Mouse (Mus musculus): ENCODE measurements around the gene Ctc1. TPM values are rescaled to one million over a fixed set of nuclear protein-coding genes. Genes with fewer than 3 reads are reported as not detected.

The Ctc1 gene
- polyA plus RNA-seq, 1 experiment from 2014 or later: 94.0 TPM

DNA sequence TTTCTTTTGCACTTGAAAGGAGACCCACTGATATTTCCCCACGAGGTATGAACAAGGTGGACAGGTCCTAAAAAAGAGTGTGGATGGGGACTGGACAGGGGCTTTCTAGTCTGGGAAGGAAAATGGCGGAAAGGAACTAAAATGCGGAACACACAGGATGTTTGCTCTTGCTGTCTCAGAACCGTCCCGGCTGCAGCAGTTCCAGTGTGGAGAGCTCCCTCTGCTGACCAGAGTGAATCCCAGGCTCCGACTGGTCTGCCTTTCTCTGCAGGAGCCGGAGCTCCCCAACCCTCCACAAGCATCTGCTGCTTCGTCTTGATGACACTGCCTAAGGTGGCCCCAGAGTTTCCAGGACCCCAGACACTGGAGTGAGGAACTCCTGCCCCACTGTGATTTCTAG, 20.1 kb downstream of the Ctc1 start:
- peak; percentile 91 for DNase-seq (ENCODE audit: low spot score)
- 0 out of 2 replicates have a peak, but pooled peaks have one; percentile 1 for ATAC-seq (replicated peaks; ENCODE audit: low FRiP score)
- Histone ChIP-seq H3K9ac (ENCODE audit: low read length) (peak overlapping the region; percentile 46), H3K27me3 (ENCODE audit: control insufficient read depth, insufficient read depth, low read length) (no peaks in the 10 kb centered on the region), H3K27ac (ENCODE audit: low read depth, low read length) (peak overlapping the region; percentile 57), H3K9me3 (ENCODE audit: control insufficient read depth, low read length) (no peaks in the 10 kb centered on the region), H3K4me3 (ENCODE audit: low read depth, low read length) (peak overlapping the region; percentile 57; the same call in 1 of the 2 replicates), H3K4me1 (replicated peaks; ENCODE audit: control insufficient read depth, insufficient read depth, low read length) (peaks cover 17% of the 10 kb centered on the region), H3K4me2 (ENCODE audit: low read depth, low read length, severe bottlenecking) (peak overlapping the region; percentile 56; the same call in 1 of the 2 replicates), H3K36me3 (ENCODE audit: control insufficient read depth, insufficient read depth, low read length) (peaks cover 14% of the 10 kb centered on the region; the same call in 1 of the 2 replicates)
- WGBS: 5% methylated on average over 8 of the region's 8 CpGs

GRCm38 (mm10) chr11:69036486-69037230, 20.9 kb downstream of the Ctc1 start:
- Histone ChIP-seq H3K4me1 (replicated peaks; ENCODE audit: control insufficient read depth, insufficient read depth, low read length) (peaks cover 17% of the 10 kb centered on the region), H3K4me3 (ENCODE audit: low read depth, low read length) (peak overlapping the region; percentile 57), H3K4me2 (ENCODE audit: low read depth, low read length, severe bottlenecking) (peak overlapping the region; percentile 56), H3K9me3 (ENCODE audit: control insufficient read depth, low read length) (no peaks in the 10 kb centered on the region), H3K27ac (ENCODE audit: low read depth, low read length) (peak overlapping the region; percentile 68; the same call in 1 of the 2 replicates), H3K27me3 (ENCODE audit: control insufficient read depth, insufficient read depth, low read length) (no peaks in the 10 kb centered on the region), H3K36me3 (ENCODE audit: control insufficient read depth, insufficient read depth, low read length) (peaks cover 11% of the 10 kb centered on the region; the same call in 1 of the 2 replicates), H3K9ac (ENCODE audit: low read length) (peak overlapping the region; percentile 68)
- peak; percentile 93 for DNase-seq (ENCODE audit: low spot score)
- WGBS: 8% methylated on average over 20 of the region's 20 CpGs
- no peak for ATAC-seq (replicated peaks; ENCODE audit: low FRiP score)

DNA sequence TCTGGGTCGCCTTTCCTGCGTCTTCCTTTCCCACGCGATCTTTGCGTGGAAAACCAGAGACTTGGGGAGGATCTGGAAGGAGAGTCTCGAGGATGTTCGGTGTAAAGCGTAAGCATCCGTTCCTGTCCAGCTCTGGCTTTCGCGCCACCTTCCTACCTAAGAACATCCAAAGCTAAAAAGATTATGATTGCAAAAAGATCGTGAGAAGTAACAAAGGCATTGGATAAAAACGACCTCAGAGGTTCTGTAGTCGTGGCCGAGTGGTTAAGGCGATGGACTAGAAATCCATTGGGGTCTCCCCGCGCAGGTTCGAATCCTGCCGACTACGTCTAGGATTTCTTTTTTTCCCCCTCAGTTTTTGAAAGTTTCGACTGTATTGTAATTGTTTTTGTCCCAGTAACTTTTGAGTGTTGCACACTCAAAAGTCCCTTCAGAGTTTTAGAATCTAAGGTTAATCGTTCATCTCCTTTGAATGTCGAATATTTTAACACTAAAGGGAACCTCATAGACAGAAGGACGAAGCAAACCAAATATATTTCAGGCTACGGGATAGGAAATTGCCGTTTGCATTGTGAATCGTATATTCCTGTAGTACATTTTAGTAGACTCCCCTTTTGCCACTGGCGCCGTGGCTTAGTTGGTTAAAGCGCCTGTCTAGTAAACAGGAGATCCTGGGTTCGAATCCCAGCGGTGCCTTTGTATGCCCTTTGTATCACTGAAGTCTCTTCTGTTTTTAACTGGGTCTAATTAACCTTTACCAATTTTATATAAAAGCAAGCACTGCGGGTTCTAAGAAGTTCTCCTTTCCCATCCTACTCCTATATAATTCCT, 21.7 kb downstream of the Ctc1 start:
- peak overlapping the region; percentile 57 for H3K4me3 ChIP-seq (ENCODE audit: low read depth, low read length)
- H3K9me3 ChIP-seq (ENCODE audit: control insufficient read depth, low read length): no peaks in the 10 kb centered on the region
- peak overlapping the region; percentile 68 for H3K9ac ChIP-seq (ENCODE audit: low read length)
- peaks cover 17% of the 10 kb centered on the region for H3K4me1 ChIP-seq (replicated peaks; ENCODE audit: control insufficient read depth, insufficient read depth, low read length)
- peak overlapping the region; percentile 56 for H3K4me2 ChIP-seq (ENCODE audit: low read depth, low read length, severe bottlenecking)
- no peaks in the 10 kb centered on the region for H3K27me3 ChIP-seq (ENCODE audit: control insufficient read depth, insufficient read depth, low read length)
- H3K36me3 ChIP-seq (ENCODE audit: control insufficient read depth, insufficient read depth, low read length): peaks cover 11% of the 10 kb centered on the region; the same call in 1 of the 2 replicates
- under 1% methylated on average over 34 of the region's 34 CpGs for WGBS
- DNase-seq (ENCODE audit: low spot score) (peak; percentile 91), ATAC-seq (replicated peaks; ENCODE audit: low FRiP score) (peak; percentile 31; the same call in 1 of the 2 replicates)
- H3K27ac ChIP-seq (ENCODE audit: low read depth, low read length): peak overlapping the region; percentile 68; the same call in 1 of the 2 replicates

GRCm38 (mm10) chr11:69038173-69038572, 22.5 kb downstream of the Ctc1 start:
- Histone ChIP-seq H3K27me3 (ENCODE audit: control insufficient read depth, insufficient read depth, low read length) (no peaks in the 10 kb centered on the region), H3K4me3 (ENCODE audit: low read depth, low read length) (no peak overlapping the region), H3K27ac (ENCODE audit: low read depth, low read length) (no peak overlapping the region), H3K9ac (ENCODE audit: low read length) (no peak overlapping the region), H3K4me1 (replicated peaks; ENCODE audit: control insufficient read depth, insufficient read depth, low read length) (peaks cover 17% of the 10 kb centered on the region), H3K4me2 (ENCODE audit: low read depth, low read length, severe bottlenecking) (no peak overlapping the region), H3K9me3 (ENCODE audit: control insufficient read depth, low read length) (no peaks in the 10 kb centered on the region), H3K36me3 (ENCODE audit: control insufficient read depth, insufficient read depth, low read length) (peaks cover 11% of the 10 kb centered on the region; the same call in 1 of the 2 replicates)
- no peak for ATAC-seq (replicated peaks; ENCODE audit: low FRiP score)
- whole genome bisulfite sequencing: 74% methylated on average over 5 of the region's 5 CpGs
- no peak for DNase-seq (ENCODE audit: low spot score)

DNA sequence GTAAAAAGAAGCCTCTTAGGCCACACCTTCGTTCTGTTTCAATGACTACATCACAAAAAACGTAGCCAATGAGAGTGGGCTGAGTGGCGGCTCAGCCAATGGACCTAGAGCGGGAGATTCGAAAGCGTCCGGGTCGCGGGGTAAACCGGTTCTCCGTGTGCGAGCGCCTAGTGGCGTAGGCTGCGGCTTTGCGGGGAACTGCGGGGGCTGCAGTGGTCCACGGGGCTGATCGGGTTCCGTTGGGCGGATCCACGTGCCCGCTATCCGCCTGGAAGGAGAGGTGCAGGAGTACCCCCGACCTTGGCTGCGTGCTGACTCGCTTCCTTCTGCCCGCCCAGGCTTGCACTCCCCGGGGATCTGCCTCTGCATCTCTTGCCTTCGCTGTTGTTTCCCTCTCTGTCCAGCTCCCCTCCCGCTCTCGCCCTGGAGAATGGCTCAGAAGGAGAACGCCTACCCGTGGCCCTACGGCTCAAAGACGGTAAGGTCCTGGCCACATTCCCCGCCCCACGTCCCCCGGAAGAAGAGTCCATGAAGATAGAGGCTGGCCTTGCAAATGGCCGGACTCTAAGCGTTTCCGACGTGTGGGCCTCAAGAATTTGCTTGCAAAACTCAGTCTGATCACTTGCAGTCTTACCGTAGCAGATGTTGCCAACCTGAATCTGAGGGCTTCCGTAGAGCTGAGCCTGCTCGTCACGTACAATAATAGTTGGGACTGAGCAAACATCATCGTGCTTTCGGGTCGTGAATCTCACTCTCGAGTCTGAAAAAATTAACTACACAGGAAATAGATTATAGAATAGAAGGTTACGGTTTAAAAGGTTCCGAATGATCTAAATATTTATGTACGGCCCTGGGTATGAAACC, 30.1 kb downstream of the Ctc1 start, which contains the start of gene Aurkb:
Gene Aurkb (plus strand): TSS at position 117 of the 864 bp plus-strand sequence.
- peak within 1 kb of the TSS; percentile 92 for H3K27ac ChIP-seq (ENCODE audit: low read depth, low read length)
- ATAC-seq (replicated peaks; ENCODE audit: low FRiP score) (peak; percentile 75), DNase-seq (ENCODE audit: low spot score) (peak; percentile 93)
- H3K27me3 ChIP-seq (ENCODE audit: control insufficient read depth, insufficient read depth, low read length): no peaks in the 10 kb centered on the region
- H3K9ac ChIP-seq (ENCODE audit: low read length): peak within 1 kb of the TSS; percentile 93
- peak within 1 kb of the TSS; percentile 85 for H3K4me3 ChIP-seq (ENCODE audit: low read depth, low read length)
- H3K36me3 ChIP-seq (ENCODE audit: control insufficient read depth, insufficient read depth, low read length): peaks cover 6% of the 10 kb centered on the region; the same call in 1 of the 2 replicates
- peaks cover 3% of the 10 kb centered on the region for H3K4me1 ChIP-seq (replicated peaks; ENCODE audit: control insufficient read depth, insufficient read depth, low read length)
- under 1% methylated on average over 50 of the region's 54 CpGs for WGBS
- no peaks in the 10 kb centered on the region for H3K9me3 ChIP-seq (ENCODE audit: control insufficient read depth, low read length)
- peak within 1 kb of the TSS; percentile 66 for H3K4me2 ChIP-seq (ENCODE audit: low read depth, low read length, severe bottlenecking)

DNA sequence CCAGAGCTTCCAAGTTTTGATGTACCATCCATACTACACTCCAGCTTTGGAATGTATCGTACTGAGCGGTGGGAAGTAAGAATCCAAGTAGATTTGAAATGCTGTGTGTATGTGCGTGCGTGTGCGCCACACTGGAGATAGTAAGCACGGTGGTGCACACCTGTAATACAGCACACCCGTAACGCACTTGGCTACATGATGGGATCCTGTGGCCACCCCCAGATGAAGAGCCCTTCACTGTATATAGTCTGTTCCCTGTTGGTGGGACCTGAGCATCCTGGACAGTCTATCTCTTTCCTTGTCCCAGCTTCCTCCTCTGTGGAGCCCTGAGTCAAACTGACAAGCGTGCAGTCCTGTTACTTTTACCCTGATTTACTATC, 30.7 kb downstream of the Ctc1 start:
- ATAC-seq (replicated peaks; ENCODE audit: low FRiP score) (no peak), DNase-seq (ENCODE audit: low spot score) (no peak)
- no peaks in the 10 kb centered on the region for H3K9me3 ChIP-seq (ENCODE audit: control insufficient read depth, low read length)
- WGBS: 20% methylated on average over 9 of the region's 9 CpGs
- H3K4me3 ChIP-seq (ENCODE audit: low read depth, low read length): peak overlapping the region; percentile 85
- H3K27ac ChIP-seq (ENCODE audit: low read depth, low read length): no peak overlapping the region
- peaks cover 6% of the 10 kb centered on the region; the same call in 1 of the 2 replicates for H3K36me3 ChIP-seq (ENCODE audit: control insufficient read depth, insufficient read depth, low read length)
- H3K9ac ChIP-seq (ENCODE audit: low read length): peak overlapping the region; percentile 93
- H3K4me1 ChIP-seq (replicated peaks; ENCODE audit: control insufficient read depth, insufficient read depth, low read length): peaks cover 3% of the 10 kb centered on the region
- peak overlapping the region; percentile 66 for H3K4me2 ChIP-seq (ENCODE audit: low read depth, low read length, severe bottlenecking)
- H3K27me3 ChIP-seq (ENCODE audit: control insufficient read depth, insufficient read depth, low read length): no peaks in the 10 kb centered on the region

GRCm38 (mm10) chr11:69047592-69047991, 31.9 kb downstream of the Ctc1 start:
- peaks cover 3% of the 10 kb centered on the region for H3K4me1 ChIP-seq (replicated peaks; ENCODE audit: control insufficient read depth, insufficient read depth, low read length)
- DNase-seq (ENCODE audit: low spot score) (no peak), ATAC-seq (replicated peaks; ENCODE audit: low FRiP score) (no peak)
- H3K9me3 ChIP-seq (ENCODE audit: control insufficient read depth, low read length): no peaks in the 10 kb centered on the region
- H3K4me2 ChIP-seq (ENCODE audit: low read depth, low read length, severe bottlenecking): peak overlapping the region; percentile 24; the same call in 1 of the 2 replicates
- WGBS: 93% methylated on average over 12 of the region's 12 CpGs
- H3K4me3 ChIP-seq (ENCODE audit: low read depth, low read length): peak overlapping the region; percentile 85; the same call in 1 of the 2 replicates
- no peak overlapping the region for H3K27ac ChIP-seq (ENCODE audit: low read depth, low read length)
- no peaks in the 10 kb centered on the region for H3K27me3 ChIP-seq (ENCODE audit: control insufficient read depth, insufficient read depth, low read length)
- peaks cover 6% of the 10 kb centered on the region; the same call in 1 of the 2 replicates for H3K36me3 ChIP-seq (ENCODE audit: control insufficient read depth, insufficient read depth, low read length)
- H3K9ac ChIP-seq (ENCODE audit: low read length): 0 out of 2 replicates have a peak overlapping the region, but pooled peaks have one; percentile 0

Data from forebrain, embryonic 11.5 days (tissue).